Mouse (Mus musculus) liver, embryonic 13.5 days (tissue): ENCODE results near the gene Relb. TPM values are rescaled to one million over a fixed set of nuclear protein-coding genes. Genes with fewer than 3 reads are reported as not detected.
A peak's percentile ranks its signal among the peaks of the same experiment; 100 is the strongest.

Experiments used
- ATAC-seq: fragments of 200-750 bp; cut with Nextera tagmentation; 2 replicates; pipeline ENCODE4 v1.8.0; 2017; ENCODE audit warnings: low read depth, mild to moderate bottlenecking, moderate number of reproducible peaks, moderate library complexity
- DNase-seq: peaks from one replicate; pipeline ENCODE4 v3.0.0; 2022
- H3K27ac ChIP-seq: fragments of 300-500 bp; sonication (generic); 2 replicates; pipeline ENCODE4 v1.5.1; 2015; ENCODE audit warnings: moderate library complexity, mild to moderate bottlenecking, inconsistent platforms
- H3K27me3 ChIP-seq: fragments of 300-500 bp; sonication (generic); 2 replicates; pipeline ENCODE4 v1.6.1; 2015; ENCODE audit warnings: mild to moderate bottlenecking, inconsistent platforms
- H3K36me3 ChIP-seq: fragments of 300-500 bp; sonication (generic); 2 replicates; pipeline ENCODE4 v1.6.1; 2015; ENCODE audit warnings: mild to moderate bottlenecking, inconsistent platforms
- H3K4me1 ChIP-seq: fragments of 300-500 bp; sonication (generic); replicated peaks from 2 replicates; pipeline ENCODE4 v1.6.1; 2015; ENCODE audit warnings: inconsistent platforms
- H3K4me2 ChIP-seq: fragments of 300-500 bp; sonication (generic); 2 replicates; pipeline ENCODE4 v1.6.1; 2015; ENCODE audit warnings: inconsistent platforms, mild to moderate bottlenecking, moderate library complexity
- H3K4me3 ChIP-seq: fragments of 300-500 bp; sonication (generic); replicated peaks from 2 replicates; pipeline ENCODE4 v1.5.1; 2015; ENCODE audit warnings: mild to moderate bottlenecking, inconsistent platforms
- H3K9ac ChIP-seq: fragments of 300-500 bp; sonication (generic); 2 replicates; pipeline ENCODE4 v1.6.1; 2015; ENCODE audit warnings: mild to moderate bottlenecking, inconsistent platforms
- H3K9me3 ChIP-seq: fragments of 300-500 bp; sonication (generic); replicated peaks from 2 replicates; pipeline ENCODE4 v1.6.1; 2016; ENCODE audit warnings: inconsistent platforms
- WGBS: fragments of 180-500 bp; shearing (Covaris S2); methylation state at CpG from one replicate; pipeline ENCODE4 v1.1.7; 2015; ENCODE audit not compliant: insufficient replicate concordance; 5-methylcytosine and 5-hydroxymethylcytosine counted together
- polyA plus RNA-seq: library from polyadenylated mRNA; unstranded; fragments of >200 nt; fragmentation: Nextera tagmentation; extraction: Ambion mirVana; gene quantifications from 2 replicates; pipeline ENCODE4 v1.2.1, GENCODE M21; 2015

Relb gene
- polyA plus RNA-seq, 1 experiment from 2014 or later = 1.6 TPM

GRCm38 (mm10) chr7:19664455-19664954, 35.3 kb upstream of the Relb start:
- Histone ChIP-seq H3K36me3 (peaks cover 30% of the 10 kb centered on the region), H3K4me2 (peak overlapping the region; percentile 93), H3K4me1 (peaks cover 40% of the 10 kb centered on the region), H3K4me3 (peak overlapping the region; percentile 100), H3K27ac (peak overlapping the region; percentile 93), H3K9ac (peak overlapping the region; percentile 97), H3K27me3 (no peaks in the 10 kb centered on the region), H3K9me3 (no peaks in the 10 kb centered on the region)
- DNase-seq = no peak
- ATAC-seq = peak; percentile 58
- WGBS = under 1% methylated on average over 37 of the region's 37 CpGs

- Histone ChIP-seq H3K4me1 (peaks cover 35% of the 10 kb centered on the region), H3K4me3 (peak overlapping the region; percentile 100), H3K9me3 (no peaks in the 10 kb centered on the region), H3K9ac (peak overlapping the region; percentile 97), H3K36me3 (peaks cover 36% of the 10 kb centered on the region), H3K4me2 (peak overlapping the region; percentile 93), H3K27ac (peak overlapping the region; percentile 93), H3K27me3 (no peaks in the 10 kb centered on the region)
- WGBS = 13% methylated on average over 8 of the region's 8 CpGs
- peak; percentile 23 for DNase-seq
- no peak for ATAC-seq
Measured at GRCm38 (mm10) chr7:19663940-19664339, 34.7 kb upstream of the Relb start.

- Histone ChIP-seq H3K4me3 (no peak overlapping the region), H3K36me3 (peaks cover 84% of the 10 kb centered on the region)
- WGBS = 84% methylated on average over 2 of the region's 2 CpGs
Measured at GRCm38 (mm10) chr7:19652614-19653013, 23.4 kb upstream of the Relb start.

GRCm38 (mm10) chr7:19651063-19651786, 22.0 kb upstream of the Relb start:
- peaks cover 23% of the 10 kb centered on the region for H3K4me1 ChIP-seq
- DNase-seq = no peak
- H3K27me3 ChIP-seq = no peaks in the 10 kb centered on the region
- peak overlapping the region; percentile 21; the same call in 1 of the 2 replicates for H3K4me2 ChIP-seq
- peaks cover 90% of the 10 kb centered on the region for H3K36me3 ChIP-seq
- ATAC-seq = peak; percentile 57
- H3K9me3 ChIP-seq = no peaks in the 10 kb centered on the region
- peak overlapping the region; percentile 72 for H3K27ac ChIP-seq
- H3K4me3 ChIP-seq = no peak overlapping the region
- 32% methylated on average over 6 of the region's 6 CpGs for WGBS
- H3K9ac ChIP-seq = peak overlapping the region; percentile 49

More at GRCm38 (mm10) chr7:19652614-19653013, 23.4 kb upstream of the Relb start:
- Histone ChIP-seq H3K27me3 (no peaks in the 10 kb centered on the region), H3K9ac (no peak overlapping the region), H3K9me3 (no peaks in the 10 kb centered on the region), H3K4me1 (peaks cover 29% of the 10 kb centered on the region), H3K27ac (no peak overlapping the region), H3K4me2 (no peak overlapping the region)
- ATAC-seq = no peak
- DNase-seq = no peak

- Histone ChIP-seq H3K27ac (no peak overlapping the region), H3K27me3 (no peaks in the 10 kb centered on the region), H3K36me3 (peaks cover 99% of the 10 kb centered on the region), H3K4me2 (no peak overlapping the region), H3K4me3 (no peak overlapping the region), H3K4me1 (no peaks in the 10 kb centered on the region), H3K9ac (no peak overlapping the region), H3K9me3 (no peaks in the 10 kb centered on the region)
- ATAC-seq (no peak), DNase-seq (no peak)
- WGBS = 90% methylated on average over 4 of the region's 4 CpGs
Measured at GRCm38 (mm10) chr7:19641223-19641622, 12.0 kb upstream of the Relb start.

- ATAC-seq (no peak), DNase-seq (no peak)
- peaks cover 33% of the 10 kb centered on the region for H3K4me1 ChIP-seq
- H3K9ac ChIP-seq = no peak overlapping the region
- WGBS = 78% methylated on average over 11 of the region's 11 CpGs
- H3K36me3 ChIP-seq = peaks cover 86% of the 10 kb centered on the region
- no peaks in the 10 kb centered on the region for H3K27me3 ChIP-seq
- no peaks in the 10 kb centered on the region for H3K9me3 ChIP-seq
- no peak overlapping the region for H3K4me2 ChIP-seq
- H3K4me3 ChIP-seq = no peak overlapping the region
- peak overlapping the region; percentile 9; the same call in 1 of the 2 replicates for H3K27ac ChIP-seq
Measured at GRCm38 (mm10) chr7:19635074-19635827, 6.0 kb upstream of the Relb start.

- Histone ChIP-seq H3K9ac (no peak overlapping the region), H3K9me3 (no peaks in the 10 kb centered on the region), H3K27me3 (no peaks in the 10 kb centered on the region), H3K4me3 (no peak overlapping the region), H3K4me2 (no peak overlapping the region), H3K4me1 (peaks cover 39% of the 10 kb centered on the region), H3K27ac (peak overlapping the region; percentile 9; the same call in 1 of the 2 replicates), H3K36me3 (peaks cover 79% of the 10 kb centered on the region)
- DNase-seq = no peak
- 91% methylated on average over 2 of the region's 2 CpGs for WGBS
- no peak for ATAC-seq
Measured at GRCm38 (mm10) chr7:19634591-19634990, 5.4 kb upstream of the Relb start.

- H3K4me3 ChIP-seq = no peak overlapping the region
- H3K4me1 ChIP-seq = peaks cover 47% of the 10 kb centered on the region
- no peaks in the 10 kb centered on the region for H3K9me3 ChIP-seq
- H3K27ac ChIP-seq = peak overlapping the region; percentile 85
- H3K27me3 ChIP-seq = no peaks in the 10 kb centered on the region
- H3K9ac ChIP-seq = no peak overlapping the region
- no peak for ATAC-seq
- peaks cover 72% of the 10 kb centered on the region for H3K36me3 ChIP-seq
- no peak overlapping the region for H3K4me2 ChIP-seq
- DNase-seq = no peak
- WGBS = 75% methylated on average over 15 of the region's 15 CpGs
Measured at GRCm38 (mm10) chr7:19633855-19634254, 4.6 kb upstream of the Relb start.

- ATAC-seq = no peak
- WGBS = 82% methylated on average over 17 of the region's 17 CpGs
- H3K4me1 ChIP-seq = peaks cover 53% of the 10 kb centered on the region
Measured at GRCm38 (mm10) chr7:19633197-19633596, 4.0 kb upstream of the Relb start.

GRCm38 (mm10) chr7:19632720-19633119, 3.5 kb upstream of the Relb start:
- H3K27me3 ChIP-seq = no peaks in the 10 kb centered on the region
- peaks cover 60% of the 10 kb centered on the region for H3K36me3 ChIP-seq
- H3K4me3 ChIP-seq = peak overlapping the region; percentile 19; the same call in 1 of the 2 replicates
- H3K27ac ChIP-seq = peak overlapping the region; percentile 85
- ATAC-seq (peak; percentile 74), DNase-seq (no peak)
- peak overlapping the region; percentile 55 for H3K4me2 ChIP-seq
- peaks cover 58% of the 10 kb centered on the region for H3K4me1 ChIP-seq
- H3K9me3 ChIP-seq = no peaks in the 10 kb centered on the region
- H3K9ac ChIP-seq = peak overlapping the region; percentile 47

More at GRCm38 (mm10) chr7:19633197-19633596, 4.0 kb upstream of the Relb start:
- H3K27ac ChIP-seq = peak overlapping the region; percentile 85
- peaks cover 65% of the 10 kb centered on the region for H3K36me3 ChIP-seq
- no peaks in the 10 kb centered on the region for H3K9me3 ChIP-seq
- H3K4me2 ChIP-seq = peak overlapping the region; percentile 55
- DNase-seq = no peak
- H3K9ac ChIP-seq = peak overlapping the region; percentile 47; the same call in 1 of the 2 replicates
- no peaks in the 10 kb centered on the region for H3K27me3 ChIP-seq
- no peak overlapping the region for H3K4me3 ChIP-seq

- peak overlapping the region; percentile 19; the same call in 1 of the 2 replicates for H3K4me3 ChIP-seq
- no peak for DNase-seq
- no peaks in the 10 kb centered on the region for H3K9me3 ChIP-seq
Measured at GRCm38 (mm10) chr7:19632275-19632674, 3.0 kb upstream of the Relb start.

More at GRCm38 (mm10) chr7:19632275-19632674, 3.0 kb upstream of the Relb start:
- Histone ChIP-seq H3K9ac (peak overlapping the region; percentile 47), H3K4me2 (peak overlapping the region; percentile 55), H3K4me1 (peaks cover 60% of the 10 kb centered on the region), H3K36me3 (peaks cover 56% of the 10 kb centered on the region), H3K27me3 (no peaks in the 10 kb centered on the region), H3K27ac (peak overlapping the region; percentile 85)
- peak; percentile 50 for ATAC-seq
